Mouse (Mus musculus): ENCODE data around the gene Ick.
A peak's percentile ranks its signal among the peaks of the same experiment; 100 is the strongest.

Gene Ick

DNA sequence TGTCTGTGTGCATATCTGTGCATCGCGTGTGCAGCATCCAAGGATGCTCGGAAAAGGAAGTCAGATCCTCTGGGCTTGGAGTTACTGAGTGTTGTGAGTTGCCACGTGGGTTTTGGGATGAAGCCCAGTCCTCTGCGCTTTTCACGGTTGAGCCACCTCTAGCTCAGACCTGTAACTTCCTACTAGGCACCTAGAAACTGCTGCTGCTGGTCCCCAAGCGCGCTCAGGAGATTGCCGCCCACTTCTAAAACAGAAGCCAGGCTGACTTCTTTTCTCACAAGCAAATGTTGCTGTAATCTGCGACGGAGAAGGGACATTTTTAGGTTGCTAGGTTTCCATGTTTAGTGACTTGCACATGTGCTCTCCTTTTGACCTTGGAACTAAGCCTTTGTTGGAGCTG is 86.0 kb downstream of the Ick start:
- DNase-seq: peak; percentile 48

DNA sequence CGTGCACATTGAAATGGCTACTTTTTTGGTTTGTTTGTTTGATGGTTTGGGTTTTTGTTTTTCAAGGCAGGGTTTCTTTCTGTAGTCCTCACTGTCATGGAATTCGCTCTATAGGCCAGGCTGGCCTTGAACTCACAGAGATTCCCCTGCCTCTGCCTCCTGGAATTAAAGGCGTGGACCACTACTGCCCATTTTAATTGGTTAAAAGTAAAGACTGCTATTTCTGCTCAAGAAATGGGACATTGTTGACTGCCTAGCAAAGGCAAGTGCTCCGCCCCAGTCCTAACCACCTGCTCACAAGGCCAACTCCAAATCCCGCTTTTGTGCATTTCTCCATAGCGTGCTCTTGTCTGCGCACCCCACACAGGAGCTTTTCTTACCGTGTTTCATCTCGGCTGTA is 88.8 kb downstream of the Ick start:
- no peak for DNase-seq

- DNase-seq: no peak
Observed at GRCm38 (mm10) chr9:78204194-78204593, 95.2 kb downstream of the Ick start.

- DNase-seq: no peak
Observed at GRCm38 (mm10) chr9:78208956-78209355, 100.0 kb downstream of the Ick start.

GRCm38 (mm10) chr9:78210079-78210478 is 101.1 kb downstream of the Ick start:
- DNase-seq: no peak

DNA sequence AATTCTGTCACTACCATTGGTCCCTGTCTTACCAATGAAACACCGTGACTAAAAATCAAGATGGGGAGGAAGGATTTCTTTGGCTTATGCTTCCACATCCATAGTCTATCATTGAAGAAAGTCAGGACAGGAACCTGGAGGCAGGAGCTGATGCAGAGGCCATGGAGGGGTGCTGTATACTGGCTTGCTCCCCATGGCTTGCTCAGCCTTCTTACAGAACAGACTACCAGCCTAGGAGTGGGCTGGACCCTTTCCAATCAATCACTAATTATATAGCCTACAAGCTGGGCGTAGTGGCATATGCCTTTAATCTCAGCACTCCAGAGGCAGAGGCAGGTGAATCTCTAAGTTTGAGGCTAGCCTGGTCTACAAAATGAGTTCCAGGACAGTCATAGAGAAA is 101.8 kb downstream of the Ick start:
- DNase-seq: no peak

GRCm38 (mm10) chr9:78211521-78211920 is 102.5 kb downstream of the Ick start:
- DNase-seq: no peak

DNA sequence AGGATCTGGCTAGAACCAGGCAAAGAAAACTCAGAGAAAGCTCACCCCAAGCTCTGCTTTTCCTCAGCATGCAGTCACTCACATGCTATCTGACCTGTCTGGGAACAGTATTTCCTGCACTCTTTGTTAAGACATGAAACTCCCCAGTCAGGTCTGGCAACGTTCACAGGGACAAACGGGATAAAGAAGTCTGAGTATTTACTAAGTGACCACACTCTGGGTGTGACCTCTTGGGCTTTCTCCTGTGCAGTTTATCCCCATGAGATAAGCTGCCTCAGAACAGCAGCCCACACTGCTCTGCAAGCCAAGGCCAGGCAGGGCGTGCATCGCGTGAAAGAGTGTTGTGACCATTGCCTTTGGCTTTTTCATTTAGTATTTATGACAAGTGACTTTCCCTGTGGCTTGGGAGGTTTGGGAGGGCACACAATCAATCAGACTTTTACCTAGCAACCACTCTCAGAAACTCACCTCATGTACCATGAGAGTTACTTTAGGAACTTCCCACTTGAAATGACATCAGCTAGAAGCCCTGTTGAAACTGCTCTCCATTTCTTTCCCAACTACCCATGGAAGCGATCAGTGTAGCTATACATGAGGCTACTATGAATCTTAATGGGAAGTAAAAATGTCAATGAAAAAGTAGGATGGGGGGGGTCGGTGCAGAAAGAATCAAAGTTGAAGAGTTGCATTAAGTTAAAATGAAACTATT is 103.5 kb downstream of the Ick start:
- no peak for DNase-seq

DNA sequence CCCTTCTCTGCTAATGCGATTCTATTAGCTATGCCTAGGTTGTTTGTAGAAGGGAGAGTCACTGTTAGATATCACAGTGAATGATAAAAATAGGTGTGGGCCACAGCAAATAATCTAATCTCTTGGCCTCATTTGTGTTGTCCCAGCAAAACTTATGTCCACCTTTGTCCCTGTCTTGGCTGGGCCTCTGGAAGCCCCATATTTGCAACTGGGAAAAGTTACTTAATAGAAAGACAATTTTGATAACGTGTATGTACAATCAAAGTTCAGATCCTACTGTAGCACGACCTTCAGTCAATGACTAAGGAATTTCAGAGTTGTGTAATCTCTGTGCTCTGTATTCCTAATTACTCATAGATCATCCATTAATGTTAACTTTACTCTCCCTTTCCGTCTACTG is 108.1 kb downstream of the Ick start:
- DNase-seq: no peak
